Mouse (Mus musculus): ENCODE measurements around the gene 1810030O07Rik. TPM values are rescaled to one million over a fixed set of nuclear protein-coding genes. Genes with fewer than 3 reads are reported as not detected.
"Not testable (repeated sequence)": the region's sequence is repeated elsewhere in the genome, so short reads cannot be mapped to it uniquely, and the experiment has no call there.

Gene 1810030O07Rik
- polyA plus RNA-seq, 1 experiment: 1.2 TPM

- H3K27me3 ChIP-seq (replicated peaks): no peaks in the 10 kb centered on the region
- TF ChIP-seq FLI1 (IDR thresholded peaks at IDR 0.05; ENCODE audit: low read length) (no peak), GATA1 (IDR thresholded peaks at IDR 0.05; ENCODE audit: borderline replicate concordance, low read length) (no peak)
- no peak overlapping the region for H3K4me3 ChIP-seq (replicated peaks)
- no peaks in the 10 kb centered on the region for H3K36me3 ChIP-seq (replicated peaks; ENCODE audit: low read length)
- H3K9me3 ChIP-seq: 0 out of 2 replicates have a peak, but pooled peaks cover under 1% of the 10 kb centered on the region
- no peaks in the 10 kb centered on the region for H3K4me1 ChIP-seq
These were observed 48.3 kb downstream of the 1810030O07Rik start for GRCm38 (mm10) chrX:12625131-12625530.

GRCm38 (mm10) chrX:12612360-12612759 is 61.1 kb downstream of the 1810030O07Rik start:
- not testable (repeated sequence) for H3K9me3 ChIP-seq; H3K4me3 ChIP-seq (replicated peaks)
- peaks cover 11% of the 10 kb centered on the region for H3K27me3 ChIP-seq (replicated peaks)
- H3K36me3 ChIP-seq (replicated peaks; ENCODE audit: low read length): peaks cover 60% of the 10 kb centered on the region
- H3K4me1 ChIP-seq: peaks cover 12% of the 10 kb centered on the region

GRCm38 (mm10) chrX:12611211-12611610 is 62.3 kb downstream of the 1810030O07Rik start:
- peaks cover 65% of the 10 kb centered on the region for H3K36me3 ChIP-seq (replicated peaks; ENCODE audit: low read length)
- peaks cover 12% of the 10 kb centered on the region for H3K4me1 ChIP-seq
- H3K27me3 ChIP-seq (replicated peaks): peaks cover 11% of the 10 kb centered on the region
- no peak overlapping the region for H3K4me3 ChIP-seq (replicated peaks)
- TF ChIP-seq FLI1 (IDR thresholded peaks at IDR 0.05; ENCODE audit: low read length) (no peak), GATA1 (IDR thresholded peaks at IDR 0.05; ENCODE audit: borderline replicate concordance, low read length) (no peak)
- no peaks in the 10 kb centered on the region for H3K9me3 ChIP-seq

GRCm38 (mm10) chrX:12610541-12610940 is 62.9 kb downstream of the 1810030O07Rik start:
- H3K4me3 ChIP-seq (replicated peaks); H3K9me3 ChIP-seq: not testable (repeated sequence)
- Histone ChIP-seq H3K27me3 (replicated peaks) (peaks cover 11% of the 10 kb centered on the region), H3K4me1 (peaks cover 12% of the 10 kb centered on the region), H3K36me3 (replicated peaks; ENCODE audit: low read length) (peaks cover 65% of the 10 kb centered on the region)

Other genes with a start within 250 kb of the 1810030O07Rik start
- gene Atp6ap2, start 85.9 kb downstream of the 1810030O07Rik start, polyA plus RNA-seq (2012; ENCODE audit: insufficient read depth, low replicate concordance): 1.1 TPM in 1 of 2 replicates, not detected in the other
- 1.3 and 4.1 TPM in 2 replicates for gene Med14, start 88.4 kb upstream of the 1810030O07Rik start, polyA plus RNA-seq (2012; ENCODE audit: insufficient read depth, low replicate concordance)